Mouse (Mus musculus): ENCODE data around the gene Tomm34. TPM values are rescaled to one million over a fixed set of nuclear protein-coding genes. Genes with fewer than 3 reads are reported as not detected.

Gene Tomm34
- polyA plus RNA-seq, 1 experiment from 2014 or later, result 53.0 TPM

GRCm38 (mm10) chr2:164038407-164039028 lies 32.5 kb downstream of the Tomm34 start:
- H3K4me3 ChIP-seq, result no peak overlapping the region
- ATAC-seq (ENCODE audit: borderline replicate concordance, extremely low read depth, low FRiP score, low TSS enrichment), result no peak
- 91% methylated on average over 1 of the region's 1 CpGs for WGBS
- H3K27ac ChIP-seq, result no peak overlapping the region
- H3K4me2 ChIP-seq, result no peak overlapping the region
- no peaks in the 10 kb centered on the region for H3K4me1 ChIP-seq
- no peak overlapping the region for H3K9ac ChIP-seq
- H3K36me3 ChIP-seq, result no peaks in the 10 kb centered on the region
- H3K27me3 ChIP-seq, result no peaks in the 10 kb centered on the region
- no peaks in the 10 kb centered on the region for H3K9me3 ChIP-seq

DNA sequence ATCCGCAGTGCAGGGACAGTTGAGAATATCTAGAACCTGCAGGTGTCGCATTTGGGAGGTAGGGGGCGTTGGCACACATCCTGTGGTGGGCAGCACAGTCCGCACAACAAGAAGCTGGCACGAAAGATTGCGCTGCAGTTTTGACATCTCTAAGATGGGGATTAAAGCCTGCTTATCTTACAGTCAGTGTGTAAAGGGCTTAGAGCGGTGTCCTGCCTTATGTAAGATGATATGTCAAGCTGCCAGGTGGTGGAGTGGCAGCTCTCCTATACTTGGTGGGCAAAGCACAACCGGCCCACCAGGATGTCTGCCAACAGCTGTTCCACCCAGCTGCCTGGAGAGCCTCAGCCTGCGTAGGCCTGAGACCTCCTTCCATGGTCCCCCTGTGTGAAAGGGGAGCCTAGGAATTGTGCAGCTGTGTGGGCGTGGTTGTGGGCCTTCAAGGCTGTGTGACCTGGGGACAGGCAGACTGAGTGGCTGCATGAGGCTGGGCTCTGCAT lies 34.4 kb downstream of the Tomm34 start:
- Histone ChIP-seq H3K27ac (no peak overlapping the region), H3K9ac (no peak overlapping the region), H3K27me3 (no peaks in the 10 kb centered on the region), H3K9me3 (no peaks in the 10 kb centered on the region), H3K4me3 (no peak overlapping the region), H3K4me2 (no peak overlapping the region), H3K4me1 (no peaks in the 10 kb centered on the region), H3K36me3 (no peaks in the 10 kb centered on the region)
- WGBS, result 50% methylated on average over 10 of the region's 10 CpGs
- ATAC-seq (ENCODE audit: borderline replicate concordance, extremely low read depth, low FRiP score, low TSS enrichment), result no peak

- 87% methylated on average over 3 of the region's 3 CpGs for WGBS
- H3K27me3 ChIP-seq, result no peaks in the 10 kb centered on the region
- no peaks in the 10 kb centered on the region for H3K9me3 ChIP-seq
- no peak overlapping the region for H3K9ac ChIP-seq
- H3K27ac ChIP-seq, result no peak overlapping the region
- H3K4me1 ChIP-seq, result no peaks in the 10 kb centered on the region
- no peak for ATAC-seq (ENCODE audit: borderline replicate concordance, extremely low read depth, low FRiP score, low TSS enrichment)
- H3K4me2 ChIP-seq, result no peak overlapping the region
- H3K4me3 ChIP-seq, result no peak overlapping the region
- no peaks in the 10 kb centered on the region for H3K36me3 ChIP-seq
These were observed 38.0 kb downstream of the Tomm34 start for GRCm38 (mm10) chr2:164032973-164033372.

DNA sequence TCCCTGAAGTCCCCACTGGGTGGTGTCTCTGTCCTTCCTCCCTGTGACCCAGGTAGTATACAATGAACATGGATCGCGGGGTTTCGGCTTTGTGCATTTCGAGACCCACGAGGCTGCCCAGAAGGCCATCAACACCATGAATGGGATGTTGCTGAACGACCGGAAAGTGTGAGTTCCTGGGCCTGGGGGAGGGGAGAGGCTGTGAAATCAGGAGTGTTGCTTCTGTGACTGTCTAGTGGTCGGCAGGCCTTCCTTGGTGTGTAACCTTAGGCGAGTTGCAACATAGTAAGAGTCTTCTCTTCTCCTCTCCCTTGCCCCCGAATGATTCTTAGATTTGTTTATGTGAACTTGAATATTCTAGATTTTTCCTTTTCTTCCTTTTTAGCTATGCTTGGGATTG lies 39.8 kb downstream of the Tomm34 start:
- Histone ChIP-seq H3K9me3 (no peaks in the 10 kb centered on the region), H3K4me3 (no peak overlapping the region), H3K36me3 (no peaks in the 10 kb centered on the region), H3K9ac (no peak overlapping the region), H3K27ac (no peak overlapping the region), H3K4me2 (no peak overlapping the region), H3K27me3 (no peaks in the 10 kb centered on the region), H3K4me1 (no peaks in the 10 kb centered on the region)
- no peak for ATAC-seq (ENCODE audit: borderline replicate concordance, extremely low read depth, low FRiP score, low TSS enrichment)
- WGBS, result 65% methylated on average over 10 of the region's 10 CpGs

- Histone ChIP-seq H3K27ac (no peak within 1 kb of the TSS), H3K27me3 (no peaks in the 10 kb centered on the region), H3K9ac (no peak within 1 kb of the TSS), H3K4me3 (no peak within 1 kb of the TSS), H3K4me2 (no peak within 1 kb of the TSS), H3K9me3 (no peaks in the 10 kb centered on the region), H3K36me3 (no peaks in the 10 kb centered on the region), H3K4me1 (no peaks in the 10 kb centered on the region)
- no peak for ATAC-seq (ENCODE audit: borderline replicate concordance, extremely low read depth, low FRiP score, low TSS enrichment)
- 77% methylated on average over 16 of the region's 16 CpGs for WGBS
These were observed 45.8 kb downstream of the Tomm34 start, which contains the start of gene Pabpc1l for GRCm38 (mm10) chr2:164025150-164025549. TSS of gene Pabpc1l (plus strand) at chr2:164025450.

DNA sequence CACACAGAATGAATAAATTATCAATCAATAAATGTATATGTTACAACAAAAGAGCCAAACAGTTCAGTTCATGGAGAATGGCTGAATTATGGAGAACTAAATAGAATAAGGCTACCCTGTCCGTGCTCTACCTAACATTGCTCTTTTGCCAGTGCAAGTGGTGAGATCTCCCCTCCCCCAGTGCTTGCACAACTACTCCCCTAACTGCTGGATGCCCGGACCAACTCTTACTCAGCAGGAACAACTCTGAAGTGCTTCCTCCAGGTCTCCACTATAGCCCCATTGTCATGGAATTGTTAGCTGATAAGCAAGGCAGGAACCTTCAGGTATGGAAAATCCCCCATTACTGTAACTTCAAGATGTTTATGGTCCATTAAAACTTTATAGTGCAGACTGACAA lies 48.9 kb downstream of the Tomm34 start:
- no peak for ATAC-seq (ENCODE audit: borderline replicate concordance, extremely low read depth, low FRiP score, low TSS enrichment)
- no peaks in the 10 kb centered on the region for H3K9me3 ChIP-seq
- 28% methylated on average over 2 of the region's 2 CpGs for WGBS
- no peak overlapping the region for H3K27ac ChIP-seq
- H3K36me3 ChIP-seq, result peaks cover 21% of the 10 kb centered on the region
- H3K4me1 ChIP-seq, result no peaks in the 10 kb centered on the region
- H3K27me3 ChIP-seq, result no peaks in the 10 kb centered on the region
- H3K9ac ChIP-seq, result no peak overlapping the region
- no peak overlapping the region for H3K4me2 ChIP-seq
- no peak overlapping the region for H3K4me3 ChIP-seq

DNA sequence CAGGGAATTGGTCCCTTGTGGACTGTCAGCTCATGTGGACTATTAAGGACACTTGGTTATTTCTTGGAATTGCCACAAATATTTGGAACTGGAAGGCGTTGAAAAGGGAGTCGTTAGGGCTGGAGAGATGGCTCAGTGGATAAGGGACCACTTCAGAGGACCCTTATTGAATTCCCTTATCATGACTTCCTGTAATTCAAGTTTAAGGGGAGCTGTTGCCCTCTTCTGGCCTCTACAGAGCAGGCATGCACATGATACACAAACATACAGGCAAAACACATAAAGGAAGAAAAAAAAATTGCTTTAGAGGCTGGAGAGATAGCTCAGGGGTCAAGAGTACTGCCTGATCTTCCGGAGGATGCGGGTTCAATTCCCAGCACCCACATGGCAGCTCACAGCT lies 51.0 kb downstream of the Tomm34 start:
- no peaks in the 10 kb centered on the region for H3K9me3 ChIP-seq
- no peak overlapping the region for H3K9ac ChIP-seq
- no peaks in the 10 kb centered on the region for H3K27me3 ChIP-seq
- H3K36me3 ChIP-seq, result peaks cover 42% of the 10 kb centered on the region
- 69% methylated on average over 4 of the region's 4 CpGs for WGBS
- H3K4me3 ChIP-seq, result no peak overlapping the region
- no peak overlapping the region for H3K27ac ChIP-seq
- H3K4me1 ChIP-seq, result no peaks in the 10 kb centered on the region
- no peak for ATAC-seq (ENCODE audit: borderline replicate concordance, extremely low read depth, low FRiP score, low TSS enrichment)
- no peak overlapping the region for H3K4me2 ChIP-seq

GRCm38 (mm10) chr2:164018910-164019309 lies 52.1 kb downstream of the Tomm34 start:
- no peak overlapping the region for H3K4me2 ChIP-seq
- peaks cover 52% of the 10 kb centered on the region for H3K36me3 ChIP-seq
- no peak overlapping the region for H3K27ac ChIP-seq
- WGBS, result 87% methylated on average over 3 of the region's 3 CpGs
- no peaks in the 10 kb centered on the region for H3K4me1 ChIP-seq
- no peak overlapping the region for H3K9ac ChIP-seq
- ATAC-seq (ENCODE audit: borderline replicate concordance, extremely low read depth, low FRiP score, low TSS enrichment), result no peak
- H3K27me3 ChIP-seq, result no peaks in the 10 kb centered on the region
- no peak overlapping the region for H3K4me3 ChIP-seq
- no peaks in the 10 kb centered on the region for H3K9me3 ChIP-seq

DNA sequence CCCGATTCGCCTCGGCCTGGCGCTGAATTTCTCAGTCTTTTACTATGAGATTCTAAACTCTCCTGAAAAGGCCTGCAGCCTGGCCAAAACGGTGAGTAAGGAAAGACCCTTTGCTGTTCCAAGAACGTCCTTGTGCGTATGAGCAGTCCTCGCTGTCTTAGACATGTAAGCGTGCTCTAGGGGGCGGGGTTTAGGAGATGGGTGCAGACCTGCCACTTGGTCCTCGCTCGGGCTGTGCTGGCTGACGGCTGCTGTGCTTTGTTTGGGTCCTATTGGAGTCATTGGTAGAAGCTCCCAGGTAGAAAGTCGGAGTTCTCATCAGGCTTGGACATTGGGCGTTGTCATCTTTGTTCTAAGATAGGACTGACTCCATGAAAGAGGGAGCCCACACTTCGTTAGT lies 55.7 kb downstream of the Tomm34 start:
- Histone ChIP-seq H3K36me3 (peaks cover 77% of the 10 kb centered on the region), H3K4me2 (no peak overlapping the region), H3K4me3 (no peak overlapping the region), H3K4me1 (no peaks in the 10 kb centered on the region), H3K27ac (no peak overlapping the region), H3K9me3 (no peaks in the 10 kb centered on the region), H3K27me3 (no peaks in the 10 kb centered on the region), H3K9ac (no peak overlapping the region)
- ATAC-seq (ENCODE audit: borderline replicate concordance, extremely low read depth, low FRiP score, low TSS enrichment), result no peak
- 90% methylated on average over 16 of the region's 16 CpGs for WGBS

DNA sequence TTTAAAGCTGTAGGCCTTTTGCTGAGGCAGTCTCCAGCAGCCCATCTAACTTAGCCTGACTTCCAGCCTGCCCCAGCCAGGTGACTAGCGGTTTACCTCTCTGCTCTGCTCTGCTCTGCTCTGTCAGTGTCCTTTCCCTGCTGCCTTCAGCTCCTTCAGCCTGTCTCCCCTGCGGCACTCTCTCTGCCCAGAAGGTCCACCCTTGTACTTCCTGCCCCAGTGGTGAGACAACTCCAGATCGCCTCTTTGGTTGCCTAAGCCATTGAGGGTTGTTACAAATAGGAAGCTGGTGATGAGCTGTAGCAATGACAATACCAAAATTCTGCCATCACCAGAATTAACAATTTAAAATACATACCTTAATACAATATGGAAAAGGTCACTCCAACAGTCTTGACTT lies 60.0 kb downstream of the Tomm34 start:
- no peak overlapping the region for H3K9ac ChIP-seq
- H3K27ac ChIP-seq, result no peak overlapping the region
- H3K9me3 ChIP-seq, result no peaks in the 10 kb centered on the region
- H3K4me2 ChIP-seq, result no peak overlapping the region
- no peak overlapping the region for H3K4me3 ChIP-seq
- WGBS, result 89% methylated on average over 3 of the region's 3 CpGs
- no peaks in the 10 kb centered on the region for H3K27me3 ChIP-seq
- H3K36me3 ChIP-seq, result peaks cover 45% of the 10 kb centered on the region
- H3K4me1 ChIP-seq, result peaks cover 17% of the 10 kb centered on the region
- ATAC-seq (ENCODE audit: borderline replicate concordance, extremely low read depth, low FRiP score, low TSS enrichment), result no peak

DNA sequence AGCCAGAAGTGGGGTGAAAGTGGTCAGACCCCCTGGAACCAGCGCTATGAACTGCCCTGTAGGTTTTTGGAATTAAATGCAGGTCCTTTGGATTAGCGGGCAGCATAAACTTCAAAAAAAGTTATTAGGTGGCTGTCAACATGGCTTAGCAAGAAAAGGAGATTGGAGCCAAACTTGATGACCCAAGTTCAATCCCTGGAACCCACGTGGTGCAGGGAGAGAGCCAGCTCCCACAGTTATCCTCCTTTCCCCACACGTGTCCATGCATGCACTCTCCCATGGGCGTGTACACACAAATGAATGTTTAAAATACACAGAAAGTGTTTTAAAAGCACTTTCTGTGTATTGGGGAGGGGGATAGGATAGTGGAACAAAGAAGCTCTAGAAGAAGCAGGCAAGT lies 60.5 kb downstream of the Tomm34 start:
- ATAC-seq (ENCODE audit: borderline replicate concordance, extremely low read depth, low FRiP score, low TSS enrichment), result no peak
- no peak overlapping the region for H3K4me3 ChIP-seq
- no peak overlapping the region for H3K27ac ChIP-seq
- H3K36me3 ChIP-seq, result peaks cover 41% of the 10 kb centered on the region
- no peak overlapping the region for H3K4me2 ChIP-seq
- no peak overlapping the region for H3K9ac ChIP-seq
- peaks cover 20% of the 10 kb centered on the region for H3K4me1 ChIP-seq
- no peaks in the 10 kb centered on the region for H3K9me3 ChIP-seq
- WGBS, result 76% methylated on average over 5 of the region's 5 CpGs
- H3K27me3 ChIP-seq, result no peaks in the 10 kb centered on the region

- Histone ChIP-seq H3K9me3 (no peaks in the 10 kb centered on the region), H3K4me3 (no peak overlapping the region), H3K9ac (no peak overlapping the region), H3K4me1 (peaks cover 24% of the 10 kb centered on the region), H3K27ac (0 out of 2 replicates have a peak overlapping the region, but pooled peaks have one; percentile 41), H3K4me2 (no peak overlapping the region), H3K36me3 (peaks cover 29% of the 10 kb centered on the region), H3K27me3 (no peaks in the 10 kb centered on the region)
- no peak for ATAC-seq (ENCODE audit: borderline replicate concordance, extremely low read depth, low FRiP score, low TSS enrichment)
- 73% methylated on average over 6 of the region's 6 CpGs for WGBS
These were observed 61.7 kb downstream of the Tomm34 start for GRCm38 (mm10) chr2:164009227-164009626.
